Mouse (Mus musculus): ENCODE measurements around the gene Cacng3.

- TF ChIP-seq ZMIZ1 (IDR thresholded peaks at IDR 0.05; ENCODE audit: low read depth, low read length) (no peak), USF1 (IDR thresholded peaks at IDR 0.05; ENCODE audit: low read depth, low read length) (no peak), CTCF (conservative IDR thresholded peaks at IDR 0.05 in 1 of 2, IDR thresholded peaks at IDR 0.05 in 1 of 2; ENCODE audit: low read depth in 2 of 2, low read length in 2 of 2) (no peak)
Measured at GRCm38 (mm10) chr7:122795140-122795539, 124.8 kb downstream of the Cacng3 start.

Measured in CH12.LX (cell line).